Mouse (Mus musculus): ENCODE data around the gene Atad1. TPM values are rescaled to one million over a fixed set of nuclear protein-coding genes. Genes with fewer than 3 reads are reported as not detected.
A peak's percentile ranks its signal among the peaks of the same experiment; 100 is the strongest.

Gene Atad1
- polyA plus RNA-seq, 1 experiment from 2014 or later: 72.7 TPM

DNA sequence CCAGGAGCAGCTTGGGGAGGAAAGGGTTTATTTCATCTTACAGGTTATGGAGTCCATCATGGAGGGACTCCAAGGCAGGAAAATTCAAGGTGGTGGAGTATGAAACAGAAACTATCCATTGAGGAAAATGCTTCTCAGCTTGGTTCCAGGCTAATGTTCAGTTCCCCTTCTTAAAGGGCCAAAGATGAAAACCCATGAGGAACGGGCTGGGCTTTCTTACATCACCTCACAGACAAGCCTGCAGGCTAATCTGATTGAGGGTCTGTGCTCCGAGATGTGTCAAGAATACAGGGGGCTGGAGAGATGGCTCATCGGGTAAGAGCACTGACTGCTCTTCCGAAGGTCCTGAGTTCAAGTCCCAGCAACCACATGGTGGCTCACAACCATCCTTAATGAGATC, 9.8 kb downstream of the Atad1 start:
- Histone ChIP-seq H3K9me3 (no peaks in the 10 kb centered on the region), H3K36me3 (no peaks in the 10 kb centered on the region), H3K27me3 (ENCODE audit: insufficient read depth, poor library complexity, severe bottlenecking) (peaks cover 22% of the 10 kb centered on the region), H3K27ac (no peak overlapping the region), H3K4me3 (no peak overlapping the region), H3K4me1 (replicated peaks) (peaks cover 17% of the 10 kb centered on the region)
- 84% methylated on average over 4 of the region's 4 CpGs for WGBS
- DNase-seq (ENCODE audit: low spot score): no peak

DNA sequence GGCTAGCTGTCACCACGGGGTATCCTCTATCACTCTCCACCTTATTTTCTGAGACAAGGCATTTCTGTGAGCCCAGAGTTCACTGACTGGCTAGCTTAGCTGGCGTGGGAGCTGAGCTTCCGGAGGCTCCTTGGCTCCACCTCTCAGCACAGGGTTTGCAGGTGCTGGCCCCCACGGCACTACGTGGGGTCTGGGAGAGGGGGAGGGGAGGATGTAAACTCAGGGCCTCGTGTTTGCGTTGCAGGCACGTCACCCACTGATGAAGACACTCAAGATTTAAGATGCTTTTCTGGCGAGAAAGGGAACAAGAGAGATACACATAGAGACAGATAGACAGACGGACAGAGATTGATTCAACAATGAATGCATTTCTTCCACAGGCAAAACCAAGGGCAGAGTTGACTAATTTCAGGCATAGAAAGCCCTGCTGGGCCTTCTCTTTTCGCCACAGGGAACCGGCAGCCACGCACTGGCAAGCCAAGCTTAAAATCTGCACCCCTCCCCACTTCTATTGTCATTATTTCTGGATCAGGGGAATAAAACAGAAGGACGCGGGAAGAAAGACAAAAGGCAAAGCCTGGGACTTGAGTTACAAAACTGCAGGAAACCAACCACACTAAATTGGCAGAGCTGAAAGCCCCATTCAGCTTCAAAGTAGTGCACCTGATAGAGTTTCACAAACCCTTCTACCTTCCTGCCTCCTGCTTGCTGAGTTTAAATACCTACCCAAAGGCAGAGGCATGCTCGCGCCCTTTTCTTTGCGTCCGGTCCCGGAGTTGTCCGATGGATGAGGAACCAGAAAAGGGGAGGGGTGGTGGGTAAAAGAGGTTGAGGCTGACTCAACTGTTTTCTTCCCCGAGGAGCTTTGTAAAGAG, 12.9 kb downstream of the Atad1 start:
- peaks cover 23% of the 10 kb centered on the region for H3K27me3 ChIP-seq (ENCODE audit: insufficient read depth, poor library complexity, severe bottlenecking)
- 2% methylated on average over 22 of the region's 22 CpGs for WGBS
- no peaks in the 10 kb centered on the region for H3K36me3 ChIP-seq
- H3K4me1 ChIP-seq (replicated peaks): peaks cover 34% of the 10 kb centered on the region
- H3K4me3 ChIP-seq: peak overlapping the region; percentile 45
- DNase-seq (ENCODE audit: low spot score): peak; percentile 55
- H3K9me3 ChIP-seq: no peaks in the 10 kb centered on the region
- H3K27ac ChIP-seq: peak overlapping the region; percentile 84

DNA sequence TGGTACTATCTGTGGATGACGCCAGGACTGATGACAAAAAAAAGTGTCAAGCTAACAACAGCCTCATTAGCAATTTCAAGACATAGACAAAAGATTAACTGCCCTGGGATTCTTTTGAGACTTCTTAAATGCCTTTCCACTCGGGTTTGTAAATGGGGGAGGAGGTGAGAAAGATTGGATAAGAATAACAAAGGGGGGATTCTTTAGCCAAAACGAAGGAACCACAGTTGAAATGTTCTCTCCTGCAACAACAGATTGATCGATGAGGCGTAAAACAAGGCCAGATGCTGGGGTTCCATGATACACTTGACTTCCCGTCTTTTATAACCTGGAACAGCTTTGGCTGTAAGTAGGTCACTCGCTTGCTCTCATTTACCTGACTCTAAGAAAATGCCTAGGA, 15.8 kb downstream of the Atad1 start:
- peaks cover 19% of the 10 kb centered on the region for H3K27me3 ChIP-seq (ENCODE audit: insufficient read depth, poor library complexity, severe bottlenecking)
- H3K36me3 ChIP-seq: no peaks in the 10 kb centered on the region
- H3K27ac ChIP-seq: no peak overlapping the region; the same call in 1 of the 2 replicates
- DNase-seq (ENCODE audit: low spot score): peak; percentile 22
- no peak overlapping the region for H3K4me3 ChIP-seq
- WGBS: 11% methylated on average over 7 of the region's 7 CpGs
- peaks cover 34% of the 10 kb centered on the region for H3K4me1 ChIP-seq (replicated peaks)
- 0 out of 2 replicates have a peak, but pooled peaks cover 3% of the 10 kb centered on the region for H3K9me3 ChIP-seq

DNA sequence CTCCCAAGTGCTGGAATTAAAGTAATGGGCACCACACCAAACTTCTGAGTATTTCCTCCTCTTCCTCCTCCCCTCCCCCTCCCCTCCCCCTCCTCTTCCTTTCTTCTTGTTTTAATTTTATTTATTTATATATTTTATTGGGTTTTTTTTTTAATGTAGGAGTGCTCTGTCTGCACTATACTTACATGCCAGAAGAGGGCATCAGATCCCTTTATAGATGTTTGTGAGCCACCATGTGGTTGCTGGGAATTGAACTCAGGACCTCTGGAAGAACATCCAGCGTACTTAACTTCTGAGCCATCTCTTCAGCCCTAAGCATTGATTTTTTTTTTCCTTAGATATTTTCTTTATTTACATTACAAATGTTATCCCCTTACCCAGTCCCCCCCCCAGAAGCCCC, 19.3 kb downstream of the Atad1 start:
- no peak overlapping the region for H3K27ac ChIP-seq
- no peak overlapping the region for H3K4me3 ChIP-seq
- H3K4me1 ChIP-seq (replicated peaks): peaks cover 18% of the 10 kb centered on the region
- peaks cover 2% of the 10 kb centered on the region for H3K27me3 ChIP-seq (ENCODE audit: insufficient read depth, poor library complexity, severe bottlenecking)
- H3K9me3 ChIP-seq: 0 out of 2 replicates have a peak, but pooled peaks cover 3% of the 10 kb centered on the region
- 84% methylated on average over 1 of the region's 1 CpGs for WGBS
- no peak for DNase-seq (ENCODE audit: low spot score)
- no peaks in the 10 kb centered on the region for H3K36me3 ChIP-seq

DNA sequence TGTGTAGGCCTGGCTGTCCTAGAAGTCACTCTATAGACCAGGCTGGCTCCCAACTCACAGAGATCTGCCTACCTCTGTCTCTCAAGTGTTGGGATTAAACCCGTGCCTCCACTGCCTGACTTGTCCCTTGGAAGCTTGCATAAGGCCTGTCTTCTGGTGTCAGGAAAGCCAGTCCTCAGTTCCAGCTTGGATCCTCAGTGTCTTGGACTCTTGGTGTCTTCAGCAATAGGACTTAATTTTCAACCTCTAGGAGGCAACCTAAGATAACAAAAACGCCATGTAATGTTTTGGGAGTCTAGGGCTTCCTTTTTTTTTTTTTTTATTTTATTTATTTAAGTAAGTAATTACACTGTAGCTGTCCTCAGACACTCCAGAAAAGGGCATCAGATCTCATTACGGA, 22.0 kb downstream of the Atad1 start:
- no peak overlapping the region for H3K27ac ChIP-seq
- H3K4me1 ChIP-seq (replicated peaks): peaks cover 10% of the 10 kb centered on the region
- no peaks in the 10 kb centered on the region for H3K36me3 ChIP-seq
- 0 out of 2 replicates have a peak, but pooled peaks cover 3% of the 10 kb centered on the region for H3K9me3 ChIP-seq
- WGBS: 72% methylated on average over 3 of the region's 3 CpGs
- no peaks in the 10 kb centered on the region for H3K27me3 ChIP-seq (ENCODE audit: insufficient read depth, poor library complexity, severe bottlenecking)
- H3K4me3 ChIP-seq: no peak overlapping the region
- no peak for DNase-seq (ENCODE audit: low spot score)

DNA sequence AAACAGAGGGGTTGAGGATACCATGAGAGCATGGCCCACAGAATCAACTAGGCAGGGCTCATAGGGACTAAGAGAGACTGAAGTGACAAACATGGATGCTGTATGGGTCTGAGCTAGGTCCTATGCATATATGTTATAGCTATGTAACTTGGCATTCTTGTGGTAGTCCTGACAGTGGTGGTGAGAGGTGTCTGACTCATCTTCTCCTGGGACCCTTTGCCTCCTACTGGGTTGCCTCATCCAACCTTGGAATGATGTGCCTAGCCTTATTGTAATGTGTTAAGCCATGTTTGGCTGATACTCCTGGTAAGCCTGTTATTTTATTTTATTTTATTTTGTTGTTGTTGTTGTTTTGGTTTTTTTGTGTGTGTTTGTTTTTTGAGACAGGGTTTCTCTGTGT, 23.9 kb downstream of the Atad1 start:
- Histone ChIP-seq H3K9me3 (0 out of 2 replicates have a peak, but pooled peaks cover 3% of the 10 kb centered on the region), H3K27me3 (ENCODE audit: insufficient read depth, poor library complexity, severe bottlenecking) (no peaks in the 10 kb centered on the region), H3K36me3 (no peaks in the 10 kb centered on the region), H3K27ac (no peak overlapping the region), H3K4me1 (replicated peaks) (peaks cover 23% of the 10 kb centered on the region), H3K4me3 (no peak overlapping the region)
- no peak for DNase-seq (ENCODE audit: low spot score)

DNA sequence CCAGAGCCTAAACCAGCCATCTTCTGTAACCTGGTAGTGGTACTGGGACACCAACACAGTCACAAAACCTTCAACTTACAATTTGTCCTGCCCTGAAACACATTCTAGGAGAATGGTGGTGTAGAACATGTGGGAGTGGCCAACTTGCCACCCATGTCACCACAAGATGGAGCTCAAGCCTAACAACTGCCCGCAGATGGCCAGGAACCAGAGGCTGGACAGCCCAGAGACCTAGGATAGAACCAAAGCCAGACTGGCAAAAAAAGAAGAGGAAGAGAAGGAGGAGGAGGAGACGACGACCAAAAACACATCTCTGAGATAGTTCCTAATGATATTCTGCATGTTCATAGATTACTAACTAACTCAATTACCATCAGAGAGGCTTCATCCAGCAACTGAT, 24.4 kb downstream of the Atad1 start:
- 5% methylated on average over 3 of the region's 3 CpGs for WGBS

DNA sequence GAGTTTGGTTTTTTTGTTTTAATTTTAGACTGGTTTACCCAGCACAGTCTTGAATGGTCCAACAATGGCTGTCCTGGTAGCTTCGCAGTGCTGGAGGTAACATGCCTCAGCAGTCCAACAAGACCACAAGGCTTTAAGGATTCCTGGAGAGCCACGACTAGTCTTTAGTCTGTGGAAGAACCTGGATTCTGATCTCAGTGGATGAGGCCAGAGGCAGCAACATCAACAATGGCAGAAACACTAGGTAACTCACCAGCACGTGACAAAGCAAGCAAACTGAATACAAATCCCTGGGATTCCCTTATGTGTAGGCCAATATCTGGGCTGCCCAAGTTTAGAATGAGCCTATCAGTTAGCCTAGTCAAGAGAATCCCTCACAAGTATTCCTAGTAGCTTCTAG, 26.1 kb downstream of the Atad1 start:
- Histone ChIP-seq H3K27me3 (ENCODE audit: insufficient read depth, poor library complexity, severe bottlenecking) (no peaks in the 10 kb centered on the region), H3K4me1 (replicated peaks) (peaks cover 26% of the 10 kb centered on the region), H3K4me3 (no peak overlapping the region; the same call in 1 of the 2 replicates), H3K27ac (peak overlapping the region; percentile 96; the same call in 1 of the 2 replicates), H3K36me3 (peaks cover 10% of the 10 kb centered on the region; the same call in 1 of the 2 replicates), H3K9me3 (no peaks in the 10 kb centered on the region)
- WGBS: 76% methylated on average over 3 of the region's 3 CpGs
- DNase-seq (ENCODE audit: low spot score): no peak

More for the DNA sequence above, 24.4 kb downstream of the Atad1 start:
- H3K27ac ChIP-seq: no peak overlapping the region
- H3K4me1 ChIP-seq (replicated peaks): peaks cover 26% of the 10 kb centered on the region
- no peaks in the 10 kb centered on the region for H3K27me3 ChIP-seq (ENCODE audit: insufficient read depth, poor library complexity, severe bottlenecking)
- 0 out of 2 replicates have a peak, but pooled peaks cover 3% of the 10 kb centered on the region for H3K9me3 ChIP-seq
- peak; percentile 74 for DNase-seq (ENCODE audit: low spot score)
- no peak overlapping the region for H3K4me3 ChIP-seq
- H3K36me3 ChIP-seq: no peaks in the 10 kb centered on the region

DNA sequence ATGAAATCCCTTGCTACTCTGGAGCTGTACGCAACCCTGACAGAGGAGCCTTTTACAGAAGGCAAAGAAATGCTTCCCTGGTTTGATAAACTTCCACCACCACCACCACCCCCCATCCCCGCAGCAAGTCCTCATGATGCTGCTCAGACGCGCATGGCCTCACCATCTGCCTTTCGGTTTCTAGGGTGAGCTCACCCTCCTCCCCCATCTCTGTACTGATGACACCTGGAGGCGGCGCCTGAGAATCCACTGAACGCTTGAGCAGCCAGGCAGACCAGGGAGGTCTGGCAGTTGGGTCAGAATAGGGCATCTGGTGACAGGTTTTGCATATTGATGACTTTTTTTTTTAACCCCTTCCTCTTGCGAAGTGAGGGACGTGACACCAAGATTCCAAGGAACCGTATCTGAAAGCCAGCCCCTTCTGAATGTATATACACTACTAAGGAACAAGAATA, 27.0 kb downstream of the Atad1 start:
- peaks cover 10% of the 10 kb centered on the region; the same call in 1 of the 2 replicates for H3K36me3 ChIP-seq
- no peaks in the 10 kb centered on the region for H3K9me3 ChIP-seq
- H3K4me1 ChIP-seq (replicated peaks): peaks cover 26% of the 10 kb centered on the region
- H3K27me3 ChIP-seq (ENCODE audit: insufficient read depth, poor library complexity, severe bottlenecking): no peaks in the 10 kb centered on the region
- under 1% methylated on average over 11 of the region's 11 CpGs for WGBS
- peak; percentile 81 for DNase-seq (ENCODE audit: low spot score)
- H3K4me3 ChIP-seq: peak overlapping the region; percentile 81
- H3K27ac ChIP-seq: peak overlapping the region; percentile 96

DNA sequence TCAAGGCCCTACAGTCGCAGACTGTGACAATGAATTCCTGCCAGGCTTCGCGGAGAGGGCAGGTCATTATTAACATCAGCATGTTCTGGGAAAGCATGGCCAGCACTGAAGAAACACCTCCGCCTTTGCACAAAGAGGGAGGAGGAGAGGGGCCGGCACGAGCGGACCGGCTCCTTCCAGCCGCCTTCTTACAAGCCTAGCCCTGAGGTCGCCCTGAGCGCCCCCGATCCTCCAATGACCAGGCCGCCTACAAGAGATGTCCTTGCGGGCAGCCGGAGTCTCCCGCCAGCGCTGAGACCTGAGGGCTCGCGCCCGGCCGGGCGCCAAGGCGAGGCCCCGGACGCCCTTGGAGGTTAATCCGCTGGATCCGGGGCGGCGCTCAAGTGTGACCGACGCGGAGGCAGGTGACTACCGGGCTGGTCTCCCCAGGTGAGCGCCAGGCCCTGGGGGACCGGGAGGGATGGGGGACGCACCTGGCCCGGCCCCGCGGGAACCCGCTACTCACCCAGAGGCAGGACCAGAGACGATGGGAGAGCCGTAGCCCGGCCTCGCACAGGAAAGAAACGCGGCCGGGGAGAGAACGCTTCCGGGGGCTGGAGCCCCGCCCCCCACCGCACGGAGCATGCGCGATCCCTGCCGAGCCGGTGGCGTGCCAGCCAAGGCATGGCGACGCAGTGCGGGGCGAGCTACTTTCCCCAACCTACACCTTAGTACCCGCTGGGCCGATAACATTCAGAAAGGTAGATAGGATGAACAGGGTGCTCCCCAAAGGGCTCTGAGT, 27.6 kb downstream of the Atad1 start:
- DNase-seq (ENCODE audit: low spot score): peak; percentile 93
- H3K27me3 ChIP-seq (ENCODE audit: insufficient read depth, poor library complexity, severe bottlenecking): no peaks in the 10 kb centered on the region
- H3K4me3 ChIP-seq: peak overlapping the region; percentile 81
- H3K36me3 ChIP-seq: peaks cover 10% of the 10 kb centered on the region; the same call in 1 of the 2 replicates
- H3K4me1 ChIP-seq (replicated peaks): peaks cover 26% of the 10 kb centered on the region
- H3K9me3 ChIP-seq: no peaks in the 10 kb centered on the region
- under 1% methylated on average over 63 of the region's 63 CpGs for WGBS
- peak overlapping the region; percentile 96 for H3K27ac ChIP-seq

DNA sequence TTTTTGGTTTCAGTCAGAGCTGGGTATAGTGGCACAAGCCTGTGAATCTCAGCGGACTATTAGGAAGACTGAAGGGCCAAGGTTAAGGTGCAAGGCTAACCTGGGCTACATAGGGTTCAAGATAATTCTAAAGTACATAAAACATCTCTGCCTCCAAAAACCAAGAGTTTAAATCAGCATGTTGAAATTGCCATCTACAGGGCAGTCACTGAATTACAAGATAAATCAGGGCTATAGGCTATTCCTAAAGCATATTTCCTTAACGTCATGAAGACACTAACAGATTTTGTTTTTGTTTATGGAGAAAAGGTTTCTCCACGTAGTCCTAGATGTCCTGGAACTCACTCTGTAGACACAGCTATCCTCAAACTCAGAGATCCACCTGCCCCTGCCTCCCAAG, 29.3 kb downstream of the Atad1 start:
- Histone ChIP-seq H3K4me1 (replicated peaks) (peaks cover 26% of the 10 kb centered on the region), H3K27ac (no peak overlapping the region), H3K27me3 (ENCODE audit: insufficient read depth, poor library complexity, severe bottlenecking) (no peaks in the 10 kb centered on the region), H3K9me3 (no peaks in the 10 kb centered on the region), H3K36me3 (peaks cover 26% of the 10 kb centered on the region), H3K4me3 (no peak overlapping the region)
- DNase-seq (ENCODE audit: low spot score): no peak
- WGBS: 82% methylated on average over 3 of the region's 3 CpGs

DNA sequence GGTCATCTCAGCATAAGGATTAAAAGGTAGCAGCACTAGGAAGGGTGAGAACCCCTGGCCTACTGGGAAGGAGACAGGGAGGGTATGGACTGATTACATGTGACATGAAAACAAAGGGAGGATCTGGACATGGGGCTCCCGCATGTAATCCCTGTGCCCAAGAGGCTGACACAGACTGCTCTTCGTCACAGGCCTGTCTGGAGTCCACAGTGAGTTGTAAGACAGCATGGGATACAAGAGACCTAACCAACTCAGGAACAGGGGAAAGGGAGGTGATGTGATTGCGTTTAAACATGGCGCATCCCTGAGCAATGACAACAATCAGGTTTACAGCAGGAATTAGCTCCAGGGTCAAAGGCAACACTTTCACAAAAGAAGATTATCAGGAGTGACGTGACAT, 30.6 kb downstream of the Atad1 start:
- WGBS: 91% methylated on average over 5 of the region's 5 CpGs
- Histone ChIP-seq H3K27me3 (ENCODE audit: insufficient read depth, poor library complexity, severe bottlenecking) (no peaks in the 10 kb centered on the region), H3K4me1 (replicated peaks) (peaks cover 26% of the 10 kb centered on the region), H3K27ac (no peak overlapping the region), H3K9me3 (no peaks in the 10 kb centered on the region), H3K36me3 (peaks cover 39% of the 10 kb centered on the region), H3K4me3 (no peak overlapping the region)
- DNase-seq (ENCODE audit: low spot score): no peak

DNA sequence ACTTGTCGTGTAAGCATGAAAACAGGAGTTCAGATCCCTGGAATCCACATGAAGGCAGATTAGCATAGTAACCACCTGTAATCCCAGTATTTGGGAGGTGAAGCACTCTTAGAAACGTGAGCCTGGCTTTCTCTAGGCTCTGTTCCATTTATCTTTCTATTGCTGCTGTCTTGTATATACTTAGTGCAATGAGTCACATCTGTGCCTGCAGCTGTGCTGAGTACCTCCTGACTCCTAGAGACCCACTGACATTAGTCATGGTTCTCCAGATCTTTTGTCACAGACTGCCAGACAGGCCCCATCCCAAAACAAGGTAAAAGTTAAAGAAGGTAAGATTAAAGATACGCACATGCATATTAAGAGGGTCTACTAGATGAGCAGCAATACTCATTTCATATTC, 37.4 kb downstream of the Atad1 start:
- DNase-seq (ENCODE audit: low spot score): no peak
- no peak overlapping the region for H3K4me3 ChIP-seq
- no peaks in the 10 kb centered on the region for H3K9me3 ChIP-seq
- no peak overlapping the region for H3K27ac ChIP-seq
- no peaks in the 10 kb centered on the region for H3K4me1 ChIP-seq (replicated peaks)
- H3K27me3 ChIP-seq (ENCODE audit: insufficient read depth, poor library complexity, severe bottlenecking): no peaks in the 10 kb centered on the region
- peaks cover 94% of the 10 kb centered on the region for H3K36me3 ChIP-seq
- WGBS: 96% methylated on average over 3 of the region's 3 CpGs
